Mouse (Mus musculus) brain, embryonic 14.5 days (tissue): ENCODE results near the gene Fam89b. TPM values are rescaled to one million over a fixed set of nuclear protein-coding genes. Genes with fewer than 3 reads are reported as not detected.
"Not testable (repeated sequence)": the region's sequence is repeated elsewhere in the genome, so short reads cannot be mapped to it uniquely, and the experiment has no call there.

Experiments
- DNase-seq: peaks from one replicate; pipeline ENCODE4 v3.0.0-alpha.2; 2011; ENCODE audit warnings: low read depth
- CTCF ChIP-seq: fragments of 200-500 bp; IDR thresholded peaks from 2 replicates; pipeline ENCODE4 v1.5.1; 2012; ENCODE audit warnings: inconsistent platforms, mild to moderate bottlenecking, moderate library complexity, borderline replicate concordance; ENCODE audit not compliant: insufficient read depth, insufficient read length; ENCODE audit errors: extremely low read depth
- POLR2A ChIP-seq: fragments of 200-500 bp; IDR thresholded peaks from 2 replicates; pipeline ENCODE4 v1.6.1; 2012; ENCODE audit warnings: mild to moderate bottlenecking, inconsistent platforms, borderline replicate concordance; ENCODE audit not compliant: poor library complexity, insufficient read depth, insufficient read length, severe bottlenecking; ENCODE audit errors: extremely low read depth
- polyA plus RNA-seq: library from polyadenylated mRNA; depleted of rRNA; stranded (reverse); fragments of >200 nt; gene quantifications from 2 replicates; pipeline ENCODE4 v1.2.3, GENCODE M21; 2012; rRNA removed

Gene Fam89b
- polyA plus RNA-seq, 1 experiment, result 258 TPM

GRCm38 (mm10) chr19:5687738-5688137 is 41.7 kb downstream of the Fam89b start:
- no peak for TF ChIP-seq POLR2A
- no peak for TF ChIP-seq CTCF
- no peak for DNase-seq

GRCm38 (mm10) chr19:5686954-5687353 is 42.5 kb downstream of the Fam89b start:
- not testable (repeated sequence) for DNase-seq

- no peak for TF ChIP-seq CTCF
- no peak for TF ChIP-seq POLR2A
- no peak for DNase-seq
These were observed 43.0 kb downstream of the Fam89b start for GRCm38 (mm10) chr19:5686437-5686836.

GRCm38 (mm10) chr19:5685861-5686260 is 43.6 kb downstream of the Fam89b start:
- TF ChIP-seq CTCF (no peak), POLR2A (no peak)

GRCm38 (mm10) chr19:5685431-5685830 is 44.0 kb downstream of the Fam89b start:
- TF ChIP-seq POLR2A (no peak), CTCF (no peak)
- no peak for DNase-seq

More at GRCm38 (mm10) chr19:5685861-5686260, 43.6 kb downstream of the Fam89b start:
- no peak for DNase-seq

GRCm38 (mm10) chr19:5684985-5685384 is 44.5 kb downstream of the Fam89b start:
- no peak for DNase-seq
- TF ChIP-seq POLR2A (no peak), CTCF (no peak)

- DNase-seq, result no peak
- TF ChIP-seq CTCF, result no peak
- TF ChIP-seq POLR2A, result no peak
These were observed 45.2 kb downstream of the Fam89b start for GRCm38 (mm10) chr19:5684236-5684635.

- no peak for DNase-seq
These were observed 49.0 kb downstream of the Fam89b start for GRCm38 (mm10) chr19:5680432-5680831.

More at GRCm38 (mm10) chr19:5680432-5680831, 49.0 kb downstream of the Fam89b start:
- TF ChIP-seq POLR2A (no peak), CTCF (no peak)

Other genes starting within 250 kb of the Fam89b start
- 46.4 and 73.2 TPM in 2 replicates for gene Mus81, start 241.3 kb downstream of the Fam89b start, polyA plus RNA-seq
- gene Cfl1, start 239.2 kb downstream of the Fam89b start, polyA plus RNA-seq, result 1,637 and 1,665 TPM in 2 replicates
- 2.5 and 4.7 TPM in 2 replicates for gene 1700020D05Rik, start 225.9 kb downstream of the Fam89b start, polyA plus RNA-seq
- gene Snx32, start 219.1 kb downstream of the Fam89b start, polyA plus RNA-seq, result 92.3 and 123 TPM in 2 replicates
- 0.31 and 0.42 TPM in 2 replicates for gene Ovol1, start 169.0 kb downstream of the Fam89b start, polyA plus RNA-seq
- 2.6 and 4.5 TPM in 2 replicates for gene Ap5b1, start 161.6 kb downstream of the Fam89b start, polyA plus RNA-seq
- gene Rnaseh2c, start 127.8 kb downstream of the Fam89b start, polyA plus RNA-seq, result 62.0 and 111 TPM in 2 replicates
- gene Kat5, start 119.4 kb downstream of the Fam89b start, polyA plus RNA-seq, result 163 and 181 TPM in 2 replicates
- 44.7 and 47.0 TPM in 2 replicates for gene Rela, start 92.2 kb downstream of the Fam89b start, polyA plus RNA-seq
- gene Sipa1, start 65.9 kb downstream of the Fam89b start, polyA plus RNA-seq, result 30.8 and 32.5 TPM in 2 replicates
- gene Map3k11, start 40.9 kb downstream of the Fam89b start, polyA plus RNA-seq, result 21.6 and 22.9 TPM in 2 replicates
- gene Pcnx3, start 40.7 kb downstream of the Fam89b start, polyA plus RNA-seq, result 95.9 and 120 TPM in 2 replicates
- gene Kcnk7, start 25.3 kb downstream of the Fam89b start, polyA plus RNA-seq, result 0.13 TPM in 1 of 2 replicates, not detected in the other
- 18.3 and 20.4 TPM in 2 replicates for gene Ehbp1l1, start 3.3 kb downstream of the Fam89b start, polyA plus RNA-seq
- gene Ltbp3, start 11.3 kb upstream of the Fam89b start, polyA plus RNA-seq, result 52.1 and 70.3 TPM in 2 replicates
- 130 and 153 TPM in 2 replicates for gene Scyl1, start 41.8 kb upstream of the Fam89b start, polyA plus RNA-seq
- 18.9 and 21.3 TPM in 2 replicates for gene Frmd8, start 145.6 kb upstream of the Fam89b start, polyA plus RNA-seq
- gene Slc25a45, start 148.2 kb upstream of the Fam89b start, polyA plus RNA-seq, result 2.6 and 3.5 TPM in 2 replicates
- gene Tigd3, start 164.5 kb upstream of the Fam89b start, polyA plus RNA-seq, result 15.2 and 15.5 TPM in 2 replicates
- gene Dpf2, start 183.4 kb upstream of the Fam89b start, polyA plus RNA-seq, result 180 and 231 TPM in 2 replicates
- 11.7 and 13.7 TPM in 2 replicates for gene Cdc42ep2, start 195.2 kb upstream of the Fam89b start, polyA plus RNA-seq
- gene Pola2, start 234.5 kb upstream of the Fam89b start, polyA plus RNA-seq, result 33.8 and 56.9 TPM in 2 replicates